Mouse (Mus musculus): ENCODE measurements around the gene Sap30l. TPM values are rescaled to one million over a fixed set of nuclear protein-coding genes. Genes with fewer than 3 reads are reported as not detected.
"Not testable (repeated sequence)": the region's sequence is repeated elsewhere in the genome, so short reads cannot be mapped to it uniquely, and the experiment has no call there.

Gene Sap30l
- polyA plus RNA-seq, 2 experiments from 2014 or later, result 5.4 to 7.7 TPM

- no peak for ATAC-seq
Measured at GRCm38 (mm10) chr11:57800266-57800951, 1.0 kb upstream of the Sap30l start.

GRCm38 (mm10) chr11:57801766-57802510 lies 501 bp downstream of the Sap30l start:
- ATAC-seq, result peak; percentile 7

DNA sequence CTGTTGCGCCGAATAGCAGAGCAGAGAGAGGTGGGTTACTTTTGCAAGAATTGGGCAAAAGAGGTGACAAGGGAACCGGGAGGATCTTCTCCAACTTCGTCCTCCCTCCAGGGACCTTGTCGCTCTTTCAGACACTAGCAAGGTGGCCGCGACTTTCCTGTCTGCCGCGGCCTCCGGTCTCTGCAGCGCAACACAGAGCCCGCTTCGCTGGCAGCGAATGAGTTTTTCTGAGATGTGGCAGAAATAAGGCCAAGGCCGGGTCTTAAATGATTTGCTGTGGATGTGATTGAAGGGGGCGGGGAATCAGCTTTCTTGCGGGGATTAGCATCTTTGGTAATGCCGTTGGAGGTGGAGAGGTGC lies 1.1 kb downstream of the Sap30l start:
- ATAC-seq, result no peak

GRCm38 (mm10) chr11:57805047-57805446 lies 3.6 kb downstream of the Sap30l start:
- ATAC-seq, result no peak

DNA sequence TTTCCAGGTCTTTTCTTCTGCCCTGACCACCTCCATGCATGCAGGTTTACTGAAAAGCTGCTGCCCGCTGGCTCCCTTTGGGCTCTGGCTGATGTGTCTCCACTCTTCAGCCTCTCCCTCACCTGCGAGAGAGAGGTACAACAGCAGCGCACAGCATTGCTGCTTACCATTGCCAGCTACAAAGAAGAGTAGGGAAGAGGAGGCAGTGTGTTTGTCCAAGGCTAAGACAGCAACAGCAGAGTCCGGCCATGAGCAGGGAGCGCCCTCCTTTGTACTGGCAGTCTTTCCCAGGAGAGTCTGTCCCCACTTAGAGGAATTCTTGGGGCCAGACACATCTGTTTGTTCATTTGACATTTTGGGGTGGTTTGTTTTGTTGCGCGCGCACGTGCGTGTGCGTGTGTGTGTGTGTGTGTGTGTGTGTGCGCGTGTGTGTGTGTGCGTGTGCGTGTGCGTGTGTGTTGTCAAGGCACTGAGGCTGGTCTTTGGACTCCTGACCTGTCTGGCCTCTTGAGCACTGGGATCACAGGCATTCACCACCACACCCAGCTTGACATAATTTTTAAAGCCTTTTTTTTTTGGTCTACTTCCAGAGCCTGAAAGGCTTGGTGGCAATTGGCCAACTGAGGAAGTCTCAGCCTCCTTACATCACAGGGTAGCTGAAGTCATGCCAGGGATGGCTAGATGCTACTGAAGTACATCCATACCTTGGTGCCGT lies 7.7 kb downstream of the Sap30l start:
- no peak for ATAC-seq

- ATAC-seq, result no peak
Measured at GRCm38 (mm10) chr11:57809732-57810098, 8.3 kb downstream of the Sap30l start.

GRCm38 (mm10) chr11:57811006-57811405 lies 9.6 kb downstream of the Sap30l start:
- no peak for ATAC-seq

DNA sequence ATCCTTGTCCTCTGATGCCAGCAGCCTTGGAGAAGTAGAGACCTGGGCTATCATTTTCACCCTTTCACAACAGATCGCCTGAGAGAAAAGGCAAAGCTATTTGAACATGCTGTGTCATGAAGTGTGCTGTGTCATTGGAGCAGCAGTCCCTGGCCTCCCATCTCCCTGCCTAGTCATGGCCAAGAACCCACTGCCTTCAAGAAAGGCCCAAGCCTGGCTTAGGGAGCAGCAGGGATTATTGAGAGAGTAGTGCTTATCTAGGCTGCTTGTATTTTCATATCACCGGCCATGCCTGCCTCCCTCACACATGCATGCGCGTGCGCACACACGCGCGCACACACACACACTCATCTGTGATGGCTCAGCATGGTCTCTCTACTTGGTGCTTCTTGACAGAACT lies 10.8 kb downstream of the Sap30l start:
- no peak for ATAC-seq

DNA sequence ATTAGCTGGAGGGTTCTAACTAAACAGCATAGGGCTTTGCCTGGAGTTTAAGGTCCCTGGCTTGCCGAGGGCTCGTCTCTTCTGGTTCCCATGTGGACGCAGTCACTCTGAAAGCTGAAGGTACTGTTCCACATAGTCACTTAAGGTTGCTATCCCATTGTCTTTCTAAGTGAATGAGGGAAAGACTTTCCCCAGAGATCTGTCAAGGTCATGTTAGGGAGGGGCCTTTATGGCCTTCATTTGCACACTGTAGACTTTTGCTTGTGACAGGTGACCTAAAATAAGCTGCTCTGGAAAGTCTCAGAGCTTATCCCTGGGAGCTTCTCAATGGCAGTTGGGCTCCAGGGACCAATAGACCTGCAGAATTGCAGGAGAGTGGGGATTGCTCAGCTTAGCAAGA lies 12.2 kb downstream of the Sap30l start:
- no peak for ATAC-seq

DNA sequence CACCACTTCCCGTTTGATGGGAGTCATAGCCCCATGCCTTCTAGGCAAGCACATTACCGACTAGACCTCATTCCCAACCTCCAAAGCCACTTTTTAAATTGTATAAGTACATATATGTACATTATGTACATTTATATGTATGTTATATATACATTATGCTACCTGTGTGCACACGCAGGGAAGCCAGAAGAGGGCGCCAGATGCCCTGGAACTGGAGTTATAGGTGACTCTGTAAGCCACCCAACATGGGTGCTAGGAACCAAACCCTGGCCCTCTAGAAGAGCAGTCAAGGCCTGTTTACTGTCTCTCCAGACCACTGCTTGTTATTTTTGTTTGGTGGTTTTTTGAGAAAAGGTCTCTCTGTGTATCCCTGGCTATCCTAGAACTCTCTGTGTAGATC lies 16.8 kb downstream of the Sap30l start:
- no peak for ATAC-seq

GRCm38 (mm10) chr11:57819999-57820581 lies 18.7 kb downstream of the Sap30l start:
- ATAC-seq, result no peak

DNA sequence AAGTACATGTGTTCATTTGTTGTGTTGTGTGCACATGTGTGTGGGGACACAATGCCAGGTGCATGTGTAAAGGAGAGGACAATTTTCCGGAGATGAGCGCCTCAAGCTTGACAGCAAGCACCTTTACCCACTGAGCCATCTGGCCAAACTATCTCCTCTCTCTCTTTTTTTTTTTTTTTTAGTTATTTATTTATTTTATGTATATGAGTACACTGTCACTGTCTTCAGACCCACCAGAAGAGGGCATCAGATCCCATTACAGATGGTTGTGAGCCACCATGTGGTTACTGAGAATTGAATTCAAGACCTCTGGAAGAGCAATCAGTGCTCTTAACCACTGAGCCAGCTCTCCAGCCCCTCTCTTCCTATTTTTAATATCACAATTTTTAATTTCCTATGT lies 21.7 kb downstream of the Sap30l start:
- ATAC-seq, result not testable (repeated sequence)

GRCm38 (mm10) chr11:57823714-57824113 lies 22.3 kb downstream of the Sap30l start:
- ATAC-seq, result no peak

DNA sequence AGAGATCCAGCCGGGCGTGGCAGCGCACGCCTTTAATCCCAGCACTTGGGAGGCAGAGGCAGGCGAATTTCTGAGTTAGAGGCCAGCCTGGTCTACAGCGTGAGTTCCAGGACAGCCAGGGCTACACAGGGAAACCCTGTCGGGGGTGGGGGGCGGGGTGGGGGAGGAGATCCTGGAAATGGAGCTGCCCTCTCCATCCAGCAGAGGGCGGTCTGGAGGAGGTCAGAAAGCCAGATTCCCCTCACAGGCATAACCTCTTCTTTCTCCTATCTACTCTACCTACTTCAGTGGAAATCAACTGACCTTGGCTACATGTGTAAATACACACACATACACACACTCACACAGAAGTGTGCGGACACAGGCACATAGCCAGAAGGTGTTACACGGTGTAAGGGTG lies 23.8 kb downstream of the Sap30l start:
- ATAC-seq, result not testable (repeated sequence)

GRCm38 (mm10) chr11:57827048-57827914 lies 25.8 kb downstream of the Sap30l start:
- ATAC-seq, result no peak

DNA sequence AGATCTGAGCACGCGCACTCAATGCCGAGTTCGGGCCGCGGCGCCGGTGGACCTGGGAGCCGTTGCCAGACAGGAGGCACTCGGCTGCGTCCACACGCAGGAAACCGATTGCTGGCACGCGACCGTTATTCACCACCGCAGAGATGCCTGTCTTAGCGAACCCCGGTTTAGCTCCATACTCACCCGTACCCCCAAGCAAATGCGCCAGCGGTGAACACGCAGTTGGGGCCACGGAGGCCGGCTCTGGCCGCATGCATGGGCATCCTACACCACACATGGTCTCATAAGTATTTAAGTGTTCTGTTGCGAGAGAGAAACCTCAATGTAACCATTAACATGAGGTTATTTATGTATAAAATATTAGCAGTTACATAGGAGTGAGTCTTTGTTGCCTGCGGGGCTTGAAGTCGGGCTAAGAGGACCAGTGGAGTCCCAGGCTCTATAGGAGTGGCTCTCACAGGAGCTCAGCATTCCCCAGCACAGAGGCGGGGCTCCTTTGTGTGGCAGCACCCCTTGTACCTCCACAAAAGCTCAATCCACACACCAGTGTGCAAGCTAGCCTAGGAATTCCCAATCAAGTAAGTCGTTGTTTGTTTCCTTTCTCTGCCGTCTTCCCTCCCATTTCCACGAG lies 26.6 kb downstream of the Sap30l start:
- no peak for ATAC-seq

DNA sequence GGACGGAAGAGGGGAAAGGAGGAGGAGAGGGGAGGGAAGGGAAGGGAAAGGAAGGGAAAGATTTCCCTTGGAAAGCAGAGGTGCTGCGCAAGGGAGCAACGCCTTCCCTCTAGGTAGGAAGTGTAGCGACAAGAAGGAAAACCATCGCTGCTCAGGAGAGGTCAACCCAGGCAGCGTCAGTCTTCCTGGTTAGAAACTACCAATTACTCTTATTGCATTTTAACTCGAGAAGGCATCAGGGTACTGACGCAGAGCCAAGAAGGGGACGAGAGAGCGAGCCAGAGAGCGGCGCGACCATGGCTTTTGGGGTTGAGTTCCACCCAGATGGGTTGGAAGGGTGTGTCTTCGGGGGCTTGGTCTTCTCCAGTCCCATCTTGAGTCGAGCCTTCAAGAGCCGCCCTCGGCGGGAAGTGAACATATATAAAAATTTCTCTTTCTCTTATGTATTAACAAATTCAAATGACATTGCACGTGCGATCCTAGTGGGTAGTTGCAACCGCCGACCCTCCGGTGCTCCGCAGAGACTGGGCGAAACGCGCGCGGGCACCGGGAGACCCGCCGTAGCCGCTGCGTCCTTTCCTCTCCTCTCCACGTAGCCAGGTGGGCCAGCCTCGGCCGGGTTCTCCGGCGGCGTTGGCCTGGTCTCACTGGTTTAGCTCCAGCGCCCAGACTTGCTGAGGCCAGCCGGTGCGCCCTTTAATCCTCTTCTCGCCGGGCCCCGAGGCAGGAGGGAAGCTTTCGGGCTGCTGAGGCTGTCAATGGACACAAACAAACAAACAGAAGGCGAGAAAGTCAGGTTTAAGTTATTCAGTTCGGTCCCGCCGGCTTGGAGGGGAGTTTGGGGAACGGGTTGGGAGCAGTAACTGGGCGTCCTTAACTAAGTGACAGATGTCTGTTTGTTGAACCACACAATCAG lies 27.8 kb downstream of the Sap30l start:
- ATAC-seq, result no peak

DNA sequence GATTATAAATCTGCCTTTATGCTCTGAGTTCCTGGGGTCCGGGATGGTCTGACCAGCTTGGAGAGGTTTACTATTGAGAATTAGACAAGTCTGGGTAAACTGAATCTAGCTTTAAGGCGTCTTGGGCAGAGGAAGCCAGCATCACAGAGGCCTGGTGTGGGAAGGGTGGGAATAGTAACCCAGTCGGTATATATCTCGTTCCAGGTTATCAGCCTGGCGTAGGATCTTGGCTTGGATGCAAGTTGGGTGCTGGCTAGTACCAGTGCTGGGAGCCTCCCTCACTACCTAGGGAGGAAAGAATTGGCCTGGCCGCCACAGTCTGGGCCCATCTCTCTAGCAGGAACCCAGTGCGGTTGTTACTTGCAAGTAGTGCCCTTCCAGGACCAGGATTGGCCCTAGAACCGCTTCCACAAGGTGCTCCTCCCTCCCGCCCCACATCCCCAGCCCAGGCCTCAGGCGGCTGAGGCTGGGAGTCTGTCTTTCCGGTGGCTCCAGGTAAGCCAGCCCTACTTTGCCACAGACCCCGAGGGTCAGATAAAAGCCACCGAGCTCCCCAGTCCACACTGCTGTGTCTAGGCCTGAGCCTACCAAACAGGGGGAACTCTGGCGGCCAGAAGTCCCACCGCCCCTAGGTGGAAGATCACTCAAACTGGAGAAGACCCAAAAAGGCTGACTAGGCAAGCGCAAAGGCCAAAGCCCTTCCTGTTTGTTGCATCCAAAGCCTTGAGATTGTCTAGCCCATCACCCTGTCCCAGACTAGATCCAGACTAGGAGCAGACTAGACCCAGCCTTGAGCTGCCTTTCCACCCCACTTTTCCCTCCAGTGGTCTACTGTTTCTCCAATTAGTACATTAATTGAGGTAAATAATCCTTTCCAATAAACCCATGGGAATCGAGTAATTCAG lies 28.7 kb downstream of the Sap30l start:
- no peak for ATAC-seq

GRCm38 (mm10) chr11:57831281-57831781 lies 29.9 kb downstream of the Sap30l start:
- no peak for ATAC-seq

Measured in activated CD4-positive, CD25-positive, alpha-beta regulatory T cell, adult 4 months (primary cell).